Mouse (Mus musculus) ovary, adult 2 months (tissue): ENCODE data around the gene Lao1. TPM values are rescaled to one million over a fixed set of nuclear protein-coding genes. Genes with fewer than 3 reads are reported as not detected.

Experiments
- polyA plus RNA-seq: library from polyadenylated mRNA; depleted of rRNA; stranded (reverse); fragments of >200 nt; gene quantifications from 2 replicates; pipeline ENCODE4 v1.2.3, GENCODE M21; 2012; rRNA removed

Gene Lao1
- polyA plus RNA-seq, result 0.18 TPM in 2 replicates

GRCm38 (mm10) chr4:118961141-118961628 lies at the start of gene Lao1:
Lao1 (plus strand) TSS chr4:118961578.

GRCm38 (mm10) chr4:118917365-118917764 lies 44.0 kb upstream of the Lao1 start, which contains the start of gene Olfr1329:
Olfr1329 (minus strand) TSS chr4:118917465.

DNA sequence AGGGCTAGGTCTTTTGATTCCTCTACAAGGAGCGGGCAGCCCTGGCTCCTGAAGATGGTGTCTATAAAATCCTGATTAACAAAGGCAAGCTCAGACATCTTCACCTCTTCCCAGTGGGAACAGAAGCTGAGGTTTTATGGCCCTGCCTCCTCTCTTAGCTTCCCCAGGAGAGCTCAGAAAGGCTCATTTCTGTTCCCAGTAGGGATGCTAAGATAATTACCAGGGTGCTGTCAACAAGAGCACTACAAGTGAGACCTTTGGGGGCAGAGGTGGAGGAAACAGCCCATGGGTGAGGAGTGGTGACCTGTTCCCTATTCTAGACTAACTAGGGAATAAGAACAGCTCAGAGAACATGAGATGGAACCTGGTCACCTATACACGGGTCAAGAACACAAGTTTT lies 22.9 kb upstream of the Lao1 start, which contains the start of gene Olfr1328:
Olfr1328 (minus strand) TSS at position 101 of the 400 bp plus-strand sequence.

Other genes starting within 250 kb of the Lao1 start
- not detected in 2 replicates for gene Olfr1340, start 241.4 kb upstream of the Lao1 start, polyA plus RNA-seq
- gene Olfr1339, start 229.4 kb upstream of the Lao1 start, polyA plus RNA-seq, result not detected in 2 replicates
- not detected in 2 replicates for gene Olfr1338, start 202.8 kb upstream of the Lao1 start, polyA plus RNA-seq
- gene Olfr1337, start 179.0 kb upstream of the Lao1 start, polyA plus RNA-seq, result not detected in 2 replicates
- gene Olfr1335, start 151.6 kb upstream of the Lao1 start, polyA plus RNA-seq, result not detected in 2 replicates
- gene Olfr1333, start 125.3 kb upstream of the Lao1 start, polyA plus RNA-seq, result not detected in 2 replicates
- gene Olfr1331, start 96.9 kb upstream of the Lao1 start, polyA plus RNA-seq, result not detected in 2 replicates
- gene Olfr1330, start 73.0 kb upstream of the Lao1 start, polyA plus RNA-seq, result not detected in 2 replicates
- gene Olfr1329, start 44.1 kb upstream of the Lao1 start, polyA plus RNA-seq, result not detected in 2 replicates
- gene Olfr1328, start 23.0 kb upstream of the Lao1 start, polyA plus RNA-seq, result not detected in 2 replicates
- 82.8 and 83.3 TPM in 2 replicates for gene Slc2a1, start 147.1 kb downstream of the Lao1 start, polyA plus RNA-seq
- gene Zfp691, start 212.6 kb downstream of the Lao1 start, polyA plus RNA-seq, result 16.9 and 24.8 TPM in 2 replicates
- 0.77 and 0.98 TPM in 2 replicates for gene Ermap, start 228.4 kb downstream of the Lao1 start, polyA plus RNA-seq
- gene Svbp, start 233.7 kb downstream of the Lao1 start, polyA plus RNA-seq, result 37.2 and 44.2 TPM in 2 replicates